Mouse (Mus musculus) macrophage (primary cell): ENCODE measurements around the gene Tmem63c. TPM values are rescaled to one million over a fixed set of nuclear protein-coding genes. Genes with fewer than 3 reads are reported as not detected.

Experiments
- H3K27ac ChIP-seq: fragments of 350-480 bp; formaldehyde crosslinking; 2 replicates; pipeline ENCODE4 v1.9.0; 2021
- H3K36me3 ChIP-seq: fragments of 350-480 bp; formaldehyde crosslinking; 2 replicates; pipeline ENCODE4 v1.9.0; 2021; ENCODE audit errors: inconsistent target
- H3K4me3 ChIP-seq: fragments of 350-480 bp; formaldehyde crosslinking; 2 replicates; pipeline ENCODE4 v1.9.0; 2021; ENCODE audit errors: inconsistent target
- H3K79me2 ChIP-seq: fragments of 350-480 bp; formaldehyde crosslinking; 2 replicates; pipeline ENCODE4 v1.9.0; 2021; ENCODE audit errors: inconsistent target
- WGBS: methylation state at CpG from one replicate; pipeline ENCODE4 v1.1.7; 2026; ENCODE audit warnings: inconsistent platforms; ENCODE audit not compliant: missing documents; 5-methylcytosine and 5-hydroxymethylcytosine counted together
- polyA plus RNA-seq: library from polyadenylated mRNA; stranded (reverse); fragments of 250-400 nt; gene quantifications from 3 replicates; pipeline ENCODE4 v1.2.4, GENCODE M21; 2018; ENCODE audit warnings: inconsistent platforms

Gene Tmem63c
- polyA plus RNA-seq, 1 experiment from 2014 or later: not detected

DNA sequence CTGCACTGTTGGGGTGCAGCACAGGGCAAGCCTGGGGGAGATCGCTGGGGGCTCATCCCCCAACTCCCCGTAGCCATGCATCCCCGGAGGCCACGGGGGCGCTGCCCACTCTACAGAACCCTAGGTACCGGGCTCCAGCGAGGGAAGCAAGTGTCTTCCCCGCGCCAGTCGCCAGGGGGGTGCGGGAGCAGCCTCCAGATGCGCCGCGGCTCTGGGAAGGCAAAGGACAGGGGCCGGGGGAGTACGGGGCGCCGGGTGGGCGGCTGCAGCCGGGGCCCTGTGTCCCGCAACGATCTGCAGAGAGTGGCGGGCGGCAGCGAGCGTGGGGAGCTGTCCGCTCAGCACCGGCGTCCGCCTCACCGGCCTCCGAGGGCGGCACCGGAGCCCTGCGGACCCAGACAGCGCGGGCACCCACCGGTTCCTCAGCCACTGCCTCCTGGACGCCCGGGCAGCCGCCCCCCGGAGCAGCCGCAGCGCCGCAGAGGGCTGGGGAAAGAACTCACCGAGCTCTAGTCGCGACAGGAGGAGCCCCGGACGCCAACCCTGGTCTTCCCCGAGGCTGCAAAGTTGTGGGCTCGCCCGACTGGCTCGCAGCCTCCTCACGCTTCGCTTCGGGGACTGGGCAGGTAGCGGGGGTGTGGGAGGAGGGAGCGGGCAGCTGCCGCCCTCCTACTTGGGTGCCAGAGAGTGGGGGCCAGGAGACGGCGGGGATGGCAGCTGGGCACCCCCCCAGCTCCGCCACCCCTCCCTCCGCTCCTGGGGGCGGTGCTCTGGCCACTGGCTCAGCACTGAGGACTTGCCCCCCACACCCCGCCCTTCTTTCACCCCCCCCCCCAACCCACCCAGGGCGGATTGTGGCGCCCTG lies 31.0 kb upstream of the Tmem63c start, which contains the start of gene Zdhhc22:
Gene Zdhhc22, minus strand, starts transcription at position 541 of the 865 bp plus-strand sequence.
- 5% methylated on average over 61 of the region's 68 CpGs for WGBS

DNA sequence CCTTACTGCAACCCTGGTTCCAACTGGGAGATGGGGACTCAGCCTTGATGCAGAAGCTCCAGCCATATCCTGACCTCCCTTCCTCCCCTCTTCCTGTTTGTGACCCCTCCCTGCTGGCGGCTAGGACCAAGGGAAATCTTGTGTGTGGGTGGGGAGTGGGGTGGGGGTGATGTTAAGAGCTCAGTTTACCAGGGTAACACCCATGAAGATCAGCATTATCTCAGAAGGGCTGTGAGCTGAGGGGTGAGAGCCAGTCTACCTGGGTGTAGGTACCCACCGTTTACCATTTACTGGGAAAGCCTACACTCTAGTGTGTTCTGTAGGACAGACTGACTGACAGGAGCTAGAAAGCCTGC lies 30.4 kb upstream of the Tmem63c start:
- 82% methylated on average over 1 of the region's 2 CpGs for WGBS
- H3K79me2 ChIP-seq: no peaks in the 10 kb centered on the region

More for the DNA sequence above, 31.0 kb upstream of the Tmem63c start, which contains the start of gene Zdhhc22:
- no peak within 1 kb of the TSS for H3K4me3 ChIP-seq
- H3K36me3 ChIP-seq: no peaks in the 10 kb centered on the region
- H3K79me2 ChIP-seq: no peaks in the 10 kb centered on the region
- H3K27ac ChIP-seq: no peak within 1 kb of the TSS

DNA sequence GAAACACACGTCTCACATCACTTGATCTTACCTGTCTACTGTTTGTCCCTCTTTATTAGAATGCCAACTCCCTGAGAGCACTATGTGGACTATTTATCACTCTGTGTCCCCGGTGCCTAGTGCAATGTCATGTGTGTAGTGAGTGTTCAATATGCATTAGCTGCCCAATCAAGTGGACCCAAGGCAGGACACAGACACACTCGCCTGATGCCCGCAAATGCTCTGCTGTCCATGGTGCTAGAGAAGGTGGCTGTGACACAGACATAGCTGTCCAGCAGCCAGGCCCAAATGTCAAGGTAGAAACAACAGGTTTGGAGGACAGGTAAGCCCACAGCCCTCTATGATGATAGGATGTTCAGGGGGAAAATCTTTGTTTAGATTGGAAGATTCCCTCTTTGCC lies 27.0 kb upstream of the Tmem63c start:
- Histone ChIP-seq H3K4me3 (no peak overlapping the region), H3K79me2 (no peaks in the 10 kb centered on the region), H3K36me3 (no peaks in the 10 kb centered on the region), H3K27ac (no peak overlapping the region)
- 41% methylated on average over 4 of the region's 4 CpGs for WGBS

More for the DNA sequence above, 30.4 kb upstream of the Tmem63c start:
- Histone ChIP-seq H3K27ac (no peak overlapping the region), H3K4me3 (no peak overlapping the region), H3K36me3 (no peaks in the 10 kb centered on the region)

- Histone ChIP-seq H3K79me2 (no peaks in the 10 kb centered on the region), H3K36me3 (no peaks in the 10 kb centered on the region), H3K27ac (no peak overlapping the region), H3K4me3 (no peak overlapping the region)
- WGBS: 63% methylated on average over 3 of the region's 3 CpGs
These were observed 26.4 kb upstream of the Tmem63c start for GRCm38 (mm10) chr12:86994776-86995175.

DNA sequence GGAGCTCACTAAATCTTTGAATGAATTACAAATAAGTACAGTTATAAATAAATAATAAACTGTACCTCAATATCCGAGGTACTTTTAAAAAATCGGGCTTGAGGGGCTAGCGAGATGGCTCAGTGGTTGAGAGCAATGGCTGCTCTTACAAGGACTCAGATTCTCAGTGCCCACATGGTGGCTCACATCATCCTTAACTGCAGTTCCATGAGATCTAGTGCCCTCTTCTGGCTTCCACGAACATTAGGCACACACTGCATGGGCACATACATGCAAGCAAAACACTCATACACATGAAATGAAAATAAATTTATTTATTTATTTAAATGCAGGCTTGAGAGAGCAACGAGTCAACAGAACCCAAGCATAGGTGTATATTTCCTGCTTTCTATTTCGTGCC lies 25.2 kb upstream of the Tmem63c start:
- H3K79me2 ChIP-seq: no peaks in the 10 kb centered on the region
- WGBS: 81% methylated on average over 6 of the region's 6 CpGs
- no peak overlapping the region for H3K27ac ChIP-seq
- no peak overlapping the region for H3K4me3 ChIP-seq
- H3K36me3 ChIP-seq: no peaks in the 10 kb centered on the region

GRCm38 (mm10) chr12:86998699-86999098 lies 22.4 kb upstream of the Tmem63c start:
- WGBS: 84% methylated on average over 4 of the region's 4 CpGs
- Histone ChIP-seq H3K27ac (no peak overlapping the region), H3K4me3 (no peak overlapping the region), H3K79me2 (no peaks in the 10 kb centered on the region), H3K36me3 (no peaks in the 10 kb centered on the region)

DNA sequence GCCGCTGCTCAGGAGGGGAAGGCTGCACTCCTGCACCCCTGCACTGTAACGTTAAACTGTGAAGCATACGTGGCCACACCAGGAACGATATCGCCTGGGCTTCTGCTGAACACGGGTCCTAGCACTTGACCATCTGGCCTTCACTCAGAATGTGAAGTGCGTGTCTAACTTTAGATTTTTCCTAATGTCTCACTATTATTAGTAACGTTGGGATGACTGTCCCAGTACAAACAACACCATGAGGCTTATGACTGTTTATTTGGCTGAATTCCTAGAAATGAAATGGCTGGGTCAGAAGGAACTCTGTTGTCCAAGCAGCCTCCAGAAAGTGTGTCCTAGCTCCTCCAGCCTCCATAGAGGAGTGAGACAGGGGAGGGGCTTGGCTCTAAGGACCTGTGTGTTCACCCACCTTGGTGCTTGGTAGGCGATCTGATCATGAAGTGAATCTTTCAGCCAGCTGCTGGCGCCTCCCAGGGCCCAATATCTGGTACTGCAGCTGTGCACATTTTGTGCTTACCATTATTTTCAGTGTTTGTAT lies 21.8 kb upstream of the Tmem63c start:
- no peaks in the 10 kb centered on the region for H3K79me2 ChIP-seq
- no peak overlapping the region for H3K27ac ChIP-seq
- H3K4me3 ChIP-seq: no peak overlapping the region
- WGBS: 84% methylated on average over 10 of the region's 10 CpGs
- no peaks in the 10 kb centered on the region for H3K36me3 ChIP-seq

DNA sequence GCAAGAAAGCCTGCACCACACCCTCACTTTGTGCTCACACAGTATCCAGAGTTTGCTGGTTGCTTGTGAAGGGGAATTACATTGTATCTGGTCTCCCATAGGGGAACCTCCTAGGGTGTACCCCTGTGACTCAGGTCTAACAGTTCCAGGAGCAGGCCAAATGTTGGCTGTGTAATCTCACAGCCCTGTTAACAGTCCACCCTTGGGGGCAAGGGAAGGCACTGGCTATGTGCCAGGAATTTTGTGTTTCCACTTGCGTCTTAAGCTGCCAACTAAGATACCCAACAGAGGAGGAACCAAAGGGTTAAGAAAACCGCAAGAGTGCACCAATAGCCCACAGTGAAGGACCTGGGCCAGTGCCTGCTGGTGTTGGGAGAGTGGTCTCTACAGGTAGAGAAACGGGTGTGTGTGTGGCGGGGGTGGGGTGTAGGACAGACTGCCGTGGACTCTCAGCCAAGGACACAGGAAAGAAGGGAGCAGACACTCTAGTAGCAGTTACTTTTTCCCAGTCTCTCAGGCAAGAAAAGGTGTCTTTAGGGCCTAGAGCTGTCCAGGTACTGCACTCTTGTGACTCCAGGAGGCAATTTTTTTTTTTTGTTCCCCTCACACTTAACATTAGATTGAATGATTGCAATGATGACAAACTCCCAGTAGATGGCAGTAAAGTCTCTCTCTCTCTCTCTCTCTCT lies 20.8 kb upstream of the Tmem63c start:
- Histone ChIP-seq H3K4me3 (no peak overlapping the region), H3K27ac (no peak overlapping the region), H3K79me2 (no peaks in the 10 kb centered on the region), H3K36me3 (no peaks in the 10 kb centered on the region)
- 44% methylated on average over 4 of the region's 5 CpGs for WGBS

DNA sequence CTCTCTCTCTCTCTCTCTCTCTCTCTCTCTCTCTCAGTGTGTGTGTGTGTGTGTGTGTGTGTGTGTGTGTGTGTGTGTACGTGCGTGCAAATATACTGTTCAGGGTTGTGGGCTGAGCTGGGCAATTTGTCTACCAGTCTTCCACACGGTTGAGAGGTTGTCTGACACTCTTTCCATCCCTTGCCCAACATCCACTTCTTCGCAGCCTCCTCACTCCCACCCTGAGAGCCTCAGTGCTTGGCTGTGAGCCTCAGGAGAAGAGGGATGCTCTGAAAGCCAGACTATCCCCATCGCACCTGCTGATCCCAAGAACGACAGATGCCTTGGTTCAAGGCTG lies 20.3 kb upstream of the Tmem63c start:
- no peaks in the 10 kb centered on the region for H3K79me2 ChIP-seq
- no peak overlapping the region for H3K4me3 ChIP-seq
- WGBS: 60% methylated on average over 4 of the region's 6 CpGs
- no peaks in the 10 kb centered on the region for H3K36me3 ChIP-seq
- no peak overlapping the region for H3K27ac ChIP-seq

DNA sequence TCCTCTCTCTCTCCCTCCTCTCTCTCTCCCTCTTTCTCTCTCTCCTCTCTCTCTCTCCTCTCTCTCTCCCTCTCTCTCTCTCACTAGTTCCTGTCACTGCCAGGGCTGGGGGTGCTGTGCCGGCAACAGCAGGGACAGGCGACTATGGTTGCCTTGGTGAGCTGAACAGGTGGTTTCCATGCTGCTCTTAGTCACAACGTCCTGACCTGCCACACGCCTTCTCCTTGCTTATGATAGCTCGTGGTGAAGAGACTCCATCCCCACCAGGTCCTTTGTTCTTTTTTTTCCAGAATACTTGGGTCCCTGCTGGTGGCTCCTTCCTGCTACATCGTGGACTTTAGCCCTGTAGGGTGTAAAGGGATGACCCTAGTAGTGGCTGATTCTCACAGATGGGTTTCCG lies 18.9 kb upstream of the Tmem63c start:
- 53% methylated on average over 7 of the region's 7 CpGs for WGBS
- H3K79me2 ChIP-seq: no peaks in the 10 kb centered on the region
- no peaks in the 10 kb centered on the region for H3K36me3 ChIP-seq
- no peak overlapping the region for H3K27ac ChIP-seq
- H3K4me3 ChIP-seq: no peak overlapping the region

- no peak overlapping the region for H3K4me3 ChIP-seq
- WGBS: 66% methylated on average over 4 of the region's 7 CpGs
- no peaks in the 10 kb centered on the region for H3K36me3 ChIP-seq
- no peak overlapping the region for H3K27ac ChIP-seq
- H3K79me2 ChIP-seq: no peaks in the 10 kb centered on the region
These were observed 18.3 kb upstream of the Tmem63c start for GRCm38 (mm10) chr12:87002815-87003214.

GRCm38 (mm10) chr12:87003606-87004005 lies 17.5 kb upstream of the Tmem63c start:
- Histone ChIP-seq H3K4me3 (no peak overlapping the region), H3K27ac (no peak overlapping the region), H3K79me2 (no peaks in the 10 kb centered on the region), H3K36me3 (no peaks in the 10 kb centered on the region)
- WGBS: 43% methylated on average over 3 of the region's 3 CpGs

- no peaks in the 10 kb centered on the region for H3K36me3 ChIP-seq
- H3K27ac ChIP-seq: no peak overlapping the region
- no peak overlapping the region for H3K4me3 ChIP-seq
- H3K79me2 ChIP-seq: no peaks in the 10 kb centered on the region
- WGBS: 88% methylated on average over 4 of the region's 4 CpGs
These were observed 16.5 kb upstream of the Tmem63c start for GRCm38 (mm10) chr12:87004596-87004995.

DNA sequence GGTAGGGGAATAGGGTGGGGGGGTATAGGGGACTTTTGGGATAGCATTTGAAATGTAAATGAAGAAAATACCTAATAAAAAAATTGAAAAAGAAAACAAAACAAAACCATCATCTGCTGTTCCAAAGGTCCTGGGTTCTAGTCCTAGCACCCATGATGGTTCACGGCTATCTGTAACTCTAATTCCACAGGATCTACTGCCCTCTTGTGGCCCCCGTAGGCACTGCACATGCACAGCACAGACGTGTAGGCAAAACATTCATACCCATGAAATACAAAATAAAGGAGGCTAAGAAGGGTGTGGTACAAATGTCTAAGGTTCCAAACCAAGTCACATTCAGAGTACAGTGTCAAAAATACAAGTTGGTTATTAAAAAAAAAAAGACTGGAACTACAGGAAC lies 4.1 kb upstream of the Tmem63c start:
- no peaks in the 10 kb centered on the region for H3K36me3 ChIP-seq
- no peak overlapping the region for H3K4me3 ChIP-seq
- H3K27ac ChIP-seq: no peak overlapping the region
- H3K79me2 ChIP-seq: no peaks in the 10 kb centered on the region
- WGBS: 45% methylated on average over 3 of the region's 3 CpGs

DNA sequence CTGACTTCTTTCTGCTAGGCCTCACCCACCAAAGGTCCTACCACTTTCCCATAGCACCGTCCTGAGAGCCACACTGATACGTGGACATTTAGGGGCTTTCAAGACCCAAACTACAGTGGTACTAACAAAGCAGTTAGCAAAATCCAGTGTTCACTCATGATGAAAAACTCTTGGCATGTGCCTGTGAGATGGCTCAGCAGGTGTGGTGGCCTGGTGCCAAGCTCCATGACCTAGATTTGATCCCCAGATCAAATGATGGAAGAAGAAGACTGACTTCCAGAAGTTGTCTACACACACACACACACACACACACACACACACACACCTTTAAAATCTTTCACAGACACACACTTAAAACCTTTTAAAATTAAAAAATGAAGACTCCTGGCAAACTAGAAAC lies 2.4 kb upstream of the Tmem63c start:
- Histone ChIP-seq H3K27ac (no peak overlapping the region), H3K79me2 (no peaks in the 10 kb centered on the region), H3K36me3 (no peaks in the 10 kb centered on the region), H3K4me3 (no peak overlapping the region)
- WGBS: 82% methylated on average over 2 of the region's 2 CpGs
